Mouse (Mus musculus): ENCODE data around the gene Syngr4. TPM values are rescaled to one million over a fixed set of nuclear protein-coding genes. Genes with fewer than 3 reads are reported as not detected.
"Not testable (repeated sequence)": the region's sequence is repeated elsewhere in the genome, so short reads cannot be mapped to it uniquely, and the experiment has no call there.

Syngr4 gene
- total RNA-seq (2014; rRNA removed): not detected in 2 replicates
- 0.19 and 0.51 TPM in 2 replicates for polyA plus RNA-seq (2015; fragmentation: Nextera tagmentation; extraction: Ambion mirVana)

- 1% methylated on average over 39 of the region's 40 CpGs for WGBS
Observed at GRCm38 (mm10) chr7:45896517-45897257, at the start of gene Syngr4, which contains the start of gene Tmem143. Gene Syngr4 (minus strand): TSS chr7:45896714. Gene Tmem143 (plus strand): TSS chr7:45896941.

DNA sequence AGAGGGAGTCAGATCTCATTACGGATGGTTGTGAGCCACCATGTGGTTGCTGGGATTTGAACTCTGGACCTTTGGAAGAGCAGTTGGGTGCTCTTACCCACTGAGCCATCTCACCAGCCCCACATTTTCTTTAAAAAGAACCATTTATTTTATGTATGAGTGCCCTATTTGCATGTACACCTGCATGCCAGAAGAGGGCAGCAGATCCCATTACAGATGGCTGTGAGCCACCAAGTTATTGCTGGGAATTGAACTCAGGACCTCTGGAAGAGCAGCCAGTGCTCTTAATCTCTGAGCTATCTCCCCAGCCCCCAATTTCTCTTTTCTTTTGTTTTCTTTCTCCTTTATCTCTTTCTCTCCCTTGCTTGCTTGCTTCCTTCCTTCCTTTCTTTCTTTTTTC, 46.8 kb upstream of the Syngr4 start:
- DNase-seq (ENCODE audit: low spot score); H3K36me3 ChIP-seq (ENCODE audit: insufficient read depth, low read length); H3K9me3 ChIP-seq (ENCODE audit: low read length); H3K27me3 ChIP-seq (ENCODE audit: insufficient read depth, low read length); H3K4me1 ChIP-seq (ENCODE audit: insufficient read depth, low read length); H3K4me2 ChIP-seq (ENCODE audit: low read depth, low read length); ATAC-seq; H3K9ac ChIP-seq (replicated peaks; ENCODE audit: low read length); H3K4me3 ChIP-seq (ENCODE audit: low read length); H3K27ac ChIP-seq: not testable (repeated sequence)
- no CpG with 5 or more reads among the region's 1 CpGs for WGBS
- TF ChIP-seq CTCF (IDR thresholded peaks at IDR 0.05; ENCODE audit: low read depth): peak; percentile 49

More at GRCm38 (mm10) chr7:45896517-45897257, at the start of gene Syngr4, which contains the start of gene Tmem143:
- H3K36me3 ChIP-seq (ENCODE audit: insufficient read depth, low read length): no peaks in the 10 kb centered on the region
- H3K9me3 ChIP-seq (ENCODE audit: low read length): no peaks in the 10 kb centered on the region
- no peaks in the 10 kb centered on the region for H3K27me3 ChIP-seq (ENCODE audit: insufficient read depth, low read length)
- peaks cover 8% of the 10 kb centered on the region; the same call in 1 of the 2 replicates for H3K4me1 ChIP-seq (ENCODE audit: insufficient read depth, low read length)
- H3K4me2 ChIP-seq (ENCODE audit: low read depth, low read length): peak within 1 kb of the TSS; percentile 92
- TF ChIP-seq CTCF (IDR thresholded peaks at IDR 0.05; ENCODE audit: low read depth): no peak
- peak; percentile 100 for DNase-seq (ENCODE audit: low spot score)
- peak within 1 kb of the TSS; percentile 82 for H3K27ac ChIP-seq
- H3K4me3 ChIP-seq (ENCODE audit: low read length): peak within 1 kb of the TSS; percentile 50
- ATAC-seq: peak; percentile 94
- peak within 1 kb of the TSS; percentile 63 for H3K9ac ChIP-seq (replicated peaks; ENCODE audit: low read length)

DNA sequence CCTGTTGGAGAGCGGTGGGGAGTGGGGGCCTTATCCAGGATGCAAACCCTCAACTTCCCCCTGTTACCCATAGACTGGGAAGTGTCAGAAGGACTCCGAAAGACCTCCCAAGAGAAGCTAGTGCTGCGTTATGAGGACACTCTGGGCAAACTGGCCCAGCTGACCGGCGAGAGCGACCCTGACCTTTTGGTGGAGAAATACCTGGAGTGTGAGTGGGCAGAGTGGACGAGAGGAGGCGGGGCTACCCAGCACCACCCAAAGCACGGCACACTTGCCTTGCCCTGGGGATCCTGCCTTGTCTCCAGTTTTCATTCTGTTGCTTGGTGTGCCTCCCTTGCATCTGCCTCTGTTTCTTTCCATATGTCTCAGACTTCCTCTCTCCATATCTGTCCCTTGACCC, 45.5 kb upstream of the Syngr4 start:
- H3K4me2 ChIP-seq (ENCODE audit: low read depth, low read length): no peak overlapping the region
- H3K4me1 ChIP-seq (ENCODE audit: insufficient read depth, low read length): no peaks in the 10 kb centered on the region
- H3K27ac ChIP-seq: no peak overlapping the region
- H3K36me3 ChIP-seq (ENCODE audit: insufficient read depth, low read length): no peaks in the 10 kb centered on the region
- no peak overlapping the region for H3K4me3 ChIP-seq (ENCODE audit: low read length)
- no peak for TF ChIP-seq CTCF (IDR thresholded peaks at IDR 0.05; ENCODE audit: low read depth)
- H3K9me3 ChIP-seq (ENCODE audit: low read length): no peaks in the 10 kb centered on the region
- no peak for ATAC-seq
- no peak overlapping the region for H3K9ac ChIP-seq (replicated peaks; ENCODE audit: low read length)
- DNase-seq (ENCODE audit: low spot score): no peak
- no peaks in the 10 kb centered on the region for H3K27me3 ChIP-seq (ENCODE audit: insufficient read depth, low read length)
- WGBS: 89% methylated on average over 9 of the region's 9 CpGs

DNA sequence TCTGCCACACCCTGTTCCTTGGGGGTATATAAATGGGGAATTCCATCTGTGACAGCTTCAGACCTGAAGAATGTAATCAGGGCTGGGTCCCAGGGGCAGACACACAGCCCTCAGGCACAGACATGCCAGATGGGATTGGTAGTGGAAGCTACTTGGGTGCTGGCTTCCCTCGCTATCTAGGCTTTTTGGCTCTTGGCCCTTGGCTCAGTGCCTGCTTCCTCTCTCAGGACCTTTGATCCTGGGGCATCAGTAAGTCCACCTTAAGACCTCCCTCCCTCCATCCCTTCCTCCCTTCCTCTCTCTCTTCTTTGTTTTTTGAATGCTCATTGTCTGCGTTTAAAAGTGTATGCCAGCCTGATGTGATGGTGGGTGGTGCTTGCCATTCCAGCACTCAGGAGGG, 43.3 kb upstream of the Syngr4 start:
- Histone ChIP-seq H3K4me1 (ENCODE audit: insufficient read depth, low read length) (no peaks in the 10 kb centered on the region), H3K27me3 (ENCODE audit: insufficient read depth, low read length) (no peaks in the 10 kb centered on the region), H3K27ac (no peak overlapping the region), H3K9ac (replicated peaks; ENCODE audit: low read length) (no peak overlapping the region), H3K4me2 (ENCODE audit: low read depth, low read length) (no peak overlapping the region), H3K4me3 (ENCODE audit: low read length) (no peak overlapping the region), H3K9me3 (ENCODE audit: low read length) (no peaks in the 10 kb centered on the region), H3K36me3 (ENCODE audit: insufficient read depth, low read length) (no peaks in the 10 kb centered on the region)
- WGBS: 34% methylated on average over 2 of the region's 2 CpGs
- DNase-seq (ENCODE audit: low spot score) (no peak), ATAC-seq (no peak)
- TF ChIP-seq CTCF (IDR thresholded peaks at IDR 0.05; ENCODE audit: low read depth): no peak

DNA sequence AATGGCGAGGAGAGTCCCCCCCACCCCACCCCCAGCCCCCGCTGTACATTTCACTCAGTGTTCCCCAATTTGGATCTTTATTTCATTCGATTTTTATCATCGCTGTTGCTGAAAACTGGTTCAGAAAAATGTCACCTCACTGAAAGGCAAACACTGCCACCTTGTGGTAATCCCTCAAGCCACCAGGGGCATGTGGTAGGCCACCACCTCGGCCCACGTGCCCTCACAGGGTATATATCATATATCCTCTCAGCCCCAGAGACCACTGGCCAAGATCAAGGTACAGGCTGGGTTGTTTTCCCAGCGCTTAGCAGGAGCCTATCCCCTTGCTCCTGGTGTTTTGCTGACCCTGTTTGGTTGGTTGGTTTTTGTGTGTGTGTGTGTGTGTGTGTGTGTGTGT, 38.6 kb upstream of the Syngr4 start:
- WGBS: 26% methylated on average over 7 of the region's 7 CpGs
- no peak overlapping the region for H3K4me3 ChIP-seq (ENCODE audit: low read length)
- TF ChIP-seq CTCF (IDR thresholded peaks at IDR 0.05; ENCODE audit: low read depth): peak; percentile 87
- no peak overlapping the region for H3K9ac ChIP-seq (replicated peaks; ENCODE audit: low read length)
- no peak overlapping the region for H3K27ac ChIP-seq
- ATAC-seq (peak; percentile 70), DNase-seq (ENCODE audit: low spot score) (peak; percentile 82)
- H3K36me3 ChIP-seq (ENCODE audit: insufficient read depth, low read length): no peaks in the 10 kb centered on the region
- no peaks in the 10 kb centered on the region for H3K27me3 ChIP-seq (ENCODE audit: insufficient read depth, low read length)
- no peak overlapping the region for H3K4me2 ChIP-seq (ENCODE audit: low read depth, low read length)
- H3K4me1 ChIP-seq (ENCODE audit: insufficient read depth, low read length): no peaks in the 10 kb centered on the region
- H3K9me3 ChIP-seq (ENCODE audit: low read length): 0 out of 2 replicates have a peak, but pooled peaks cover 3% of the 10 kb centered on the region

- H3K4me2 ChIP-seq (ENCODE audit: low read depth, low read length); H3K9ac ChIP-seq (replicated peaks; ENCODE audit: low read length); H3K27me3 ChIP-seq (ENCODE audit: insufficient read depth, low read length); ATAC-seq; H3K36me3 ChIP-seq (ENCODE audit: insufficient read depth, low read length); H3K27ac ChIP-seq; H3K9me3 ChIP-seq (ENCODE audit: low read length); H3K4me3 ChIP-seq (ENCODE audit: low read length); DNase-seq (ENCODE audit: low spot score); H3K4me1 ChIP-seq (ENCODE audit: insufficient read depth, low read length): not testable (repeated sequence)
- 81% methylated on average over 12 of the region's 12 CpGs for WGBS
Observed at GRCm38 (mm10) chr7:45933766-45934165, 37.3 kb upstream of the Syngr4 start.

GRCm38 (mm10) chr7:45929688-45930087, 33.2 kb upstream of the Syngr4 start:
- H3K9ac ChIP-seq (replicated peaks; ENCODE audit: low read length): no peak overlapping the region
- no peak overlapping the region for H3K4me2 ChIP-seq (ENCODE audit: low read depth, low read length)
- no peaks in the 10 kb centered on the region for H3K36me3 ChIP-seq (ENCODE audit: insufficient read depth, low read length)
- ATAC-seq (no peak), DNase-seq (ENCODE audit: low spot score) (no peak)
- no peak overlapping the region for H3K4me3 ChIP-seq (ENCODE audit: low read length)
- TF ChIP-seq CTCF (IDR thresholded peaks at IDR 0.05; ENCODE audit: low read depth): peak; percentile 38
- WGBS: 81% methylated on average over 1 of the region's 1 CpGs
- no peak overlapping the region for H3K27ac ChIP-seq
- H3K27me3 ChIP-seq (ENCODE audit: insufficient read depth, low read length): 0 out of 2 replicates have a peak, but pooled peaks cover 3% of the 10 kb centered on the region
- H3K4me1 ChIP-seq (ENCODE audit: insufficient read depth, low read length): no peaks in the 10 kb centered on the region
- 0 out of 2 replicates have a peak, but pooled peaks cover 5% of the 10 kb centered on the region for H3K9me3 ChIP-seq (ENCODE audit: low read length)

Data from hindbrain, postnatal 0 days (tissue).